Mouse (Mus musculus) brain, adult 2 months (tissue): ENCODE measurements around the gene Samd13.

Experiments used
- DNase-seq: peaks from one replicate; pipeline ENCODE4 v3.0.0; 2011; ENCODE audit warnings: low read depth, low spot score

Gene Samd13

GRCm38 (mm10) chr3:146684811-146685675, at the start of gene Samd13:
Samd13 (minus strand) TSS chr3:146685592.
- DNase-seq, result peak; percentile 37

GRCm38 (mm10) chr3:146731499-146731898, 46.1 kb upstream of the Samd13 start:
- no peak for DNase-seq

- peak; percentile 78 for DNase-seq
Observed at GRCm38 (mm10) chr3:146723037-146723436, 37.6 kb upstream of the Samd13 start.

GRCm38 (mm10) chr3:146719696-146720095, 34.3 kb upstream of the Samd13 start:
- peak; percentile 50 for DNase-seq

GRCm38 (mm10) chr3:146718251-146718650, 32.9 kb upstream of the Samd13 start:
- no peak for DNase-seq

GRCm38 (mm10) chr3:146712305-146712704, 26.9 kb upstream of the Samd13 start:
- DNase-seq, result no peak

GRCm38 (mm10) chr3:146711559-146711958, 26.2 kb upstream of the Samd13 start:
- DNase-seq, result peak; percentile 91

GRCm38 (mm10) chr3:146711084-146711483, 25.7 kb upstream of the Samd13 start:
- peak; percentile 85 for DNase-seq

GRCm38 (mm10) chr3:146709086-146709485, 23.7 kb upstream of the Samd13 start:
- DNase-seq, result peak; percentile 53

GRCm38 (mm10) chr3:146708381-146708780, 23.0 kb upstream of the Samd13 start:
- no peak for DNase-seq

GRCm38 (mm10) chr3:146704099-146704498, 18.7 kb upstream of the Samd13 start:
- no peak for DNase-seq

- DNase-seq, result no peak
Observed at GRCm38 (mm10) chr3:146700051-146700450, 14.7 kb upstream of the Samd13 start.

GRCm38 (mm10) chr3:146698982-146699381, 13.6 kb upstream of the Samd13 start:
- peak; percentile 62 for DNase-seq

- DNase-seq, result no peak
Observed at GRCm38 (mm10) chr3:146692547-146692946, 7.2 kb upstream of the Samd13 start.

GRCm38 (mm10) chr3:146687121-146687725, 1.8 kb upstream of the Samd13 start:
- peak; percentile 69 for DNase-seq

GRCm38 (mm10) chr3:146686428-146686827, 1.0 kb upstream of the Samd13 start:
- DNase-seq, result no peak

- DNase-seq, result no peak
Observed at GRCm38 (mm10) chr3:146683095-146683494, 2.3 kb downstream of the Samd13 start.

GRCm38 (mm10) chr3:146682140-146682651, 3.2 kb downstream of the Samd13 start:
- peak; percentile 84 for DNase-seq

- DNase-seq, result peak; percentile 30
Observed at GRCm38 (mm10) chr3:146681696-146682095, 3.7 kb downstream of the Samd13 start.

GRCm38 (mm10) chr3:146680625-146681024, 4.8 kb downstream of the Samd13 start:
- DNase-seq, result no peak

- DNase-seq, result no peak
Observed at GRCm38 (mm10) chr3:146679646-146680045, 5.7 kb downstream of the Samd13 start.

GRCm38 (mm10) chr3:146676193-146676592, 9.2 kb downstream of the Samd13 start:
- no peak for DNase-seq

- no peak for DNase-seq
Observed at GRCm38 (mm10) chr3:146675101-146675500, 10.3 kb downstream of the Samd13 start.
